Mouse (Mus musculus): Measurements from ENCODE around the gene Entpd6.

Gene Entpd6

DNA sequence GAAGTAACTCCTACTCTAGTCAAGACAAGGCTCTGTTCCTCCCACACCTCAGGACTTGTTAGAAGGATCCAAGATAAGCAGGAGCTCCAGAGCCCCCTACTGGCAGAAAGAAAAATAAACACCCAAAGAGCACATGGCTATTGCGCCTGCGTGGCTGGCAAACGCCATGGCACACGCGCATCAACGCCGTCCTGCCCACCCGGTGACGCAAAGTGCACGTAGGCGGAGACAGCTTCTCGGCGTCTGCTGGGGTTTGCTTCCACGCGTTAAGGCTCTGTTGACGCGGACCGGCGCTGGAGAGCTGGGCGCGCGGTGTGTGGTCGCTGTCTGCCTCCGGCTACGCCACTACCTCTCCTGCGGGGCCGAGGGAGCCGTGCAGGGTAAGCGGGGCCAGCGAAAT lies at the start of gene Entpd6:
Entpd6 (plus strand) TSS at position 189 of the 400 bp plus-strand sequence.
- peak; percentile 98 for DNase-seq (ENCODE audit: low read depth)

DNA sequence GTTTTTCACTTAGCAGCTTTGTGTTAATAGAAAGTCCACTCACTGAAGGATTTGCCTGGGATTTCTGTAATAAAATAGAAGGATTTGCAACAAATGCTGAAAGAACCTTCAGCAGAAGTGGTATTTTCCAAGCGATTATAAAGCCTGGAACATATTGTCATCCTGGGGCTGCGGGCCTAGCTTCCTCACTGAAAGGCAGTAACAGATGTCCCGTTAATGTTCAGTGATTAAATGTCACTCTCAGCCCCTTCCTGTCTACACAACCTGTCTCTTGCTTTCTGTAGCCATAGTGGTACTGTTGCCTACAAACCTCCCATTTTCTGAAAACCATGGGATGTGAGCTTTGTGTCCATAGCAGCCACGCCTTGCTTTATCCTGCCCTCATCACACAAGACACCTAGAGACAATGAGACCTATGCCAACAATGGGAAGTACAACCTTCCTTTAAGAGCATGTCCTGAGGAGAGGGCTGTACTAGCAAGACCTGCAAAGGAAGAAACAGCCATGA lies 36.6 kb upstream of the Entpd6 start:
- no peak for DNase-seq (ENCODE audit: low read depth)

DNA sequence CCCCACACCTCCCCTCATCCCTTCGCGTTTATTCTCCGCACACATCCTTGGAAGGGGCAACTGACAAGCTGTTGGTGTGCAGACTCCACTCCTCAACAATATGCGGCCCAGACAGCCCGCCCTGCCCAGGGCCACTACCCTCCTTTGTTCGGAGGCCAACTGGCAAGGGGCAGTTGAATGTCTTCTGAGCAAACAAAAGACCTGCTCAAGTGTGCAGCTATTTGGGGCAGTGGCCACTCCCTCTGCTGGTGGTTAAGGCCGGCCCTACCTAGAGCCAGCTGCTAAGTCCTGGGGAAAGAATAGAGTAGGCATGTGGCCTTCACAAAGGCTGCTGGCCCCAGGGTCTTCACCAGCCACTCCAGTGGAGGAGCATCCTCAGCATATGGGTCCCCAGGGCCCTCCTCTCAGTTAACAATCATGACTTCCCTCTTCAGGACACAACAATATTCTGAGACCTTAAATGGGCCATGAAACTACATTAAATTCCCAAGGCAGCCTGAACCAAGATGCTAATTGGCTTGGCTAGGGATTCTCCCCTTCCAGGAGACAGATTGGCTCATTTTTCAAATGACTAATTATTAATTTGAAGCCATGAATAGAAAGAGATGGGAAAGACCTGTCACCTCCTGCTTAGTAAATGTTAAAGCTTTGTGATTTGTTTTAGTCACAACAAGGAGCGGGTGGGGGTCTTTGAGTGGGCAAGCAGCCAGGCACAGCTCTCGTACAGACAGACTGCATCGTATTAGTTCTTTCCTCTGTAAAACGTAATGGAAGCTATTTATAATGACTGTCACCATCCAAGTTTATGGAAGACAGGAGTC lies 12.9 kb upstream of the Entpd6 start:
- DNase-seq (ENCODE audit: low read depth): no peak

DNA sequence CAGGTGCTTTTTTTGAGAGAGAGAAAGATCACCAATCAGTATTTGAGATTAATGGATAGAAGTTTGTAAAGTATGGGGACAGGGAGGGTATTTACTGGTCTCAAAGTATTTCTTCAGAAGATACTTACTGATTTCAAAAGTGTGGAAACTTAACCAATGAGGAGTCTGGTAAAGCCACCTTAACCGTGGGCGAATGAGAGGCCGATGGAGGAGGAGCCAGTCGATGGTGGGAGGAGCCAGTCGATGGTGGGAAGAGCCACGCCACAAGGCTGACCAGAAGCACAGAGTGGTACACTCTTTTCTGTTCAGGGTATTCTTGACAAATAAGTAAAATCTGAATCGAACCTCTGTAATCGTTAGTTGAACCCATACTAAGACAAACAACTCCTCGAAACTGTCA lies 11.0 kb upstream of the Entpd6 start:
- no peak for DNase-seq (ENCODE audit: low read depth)

DNA sequence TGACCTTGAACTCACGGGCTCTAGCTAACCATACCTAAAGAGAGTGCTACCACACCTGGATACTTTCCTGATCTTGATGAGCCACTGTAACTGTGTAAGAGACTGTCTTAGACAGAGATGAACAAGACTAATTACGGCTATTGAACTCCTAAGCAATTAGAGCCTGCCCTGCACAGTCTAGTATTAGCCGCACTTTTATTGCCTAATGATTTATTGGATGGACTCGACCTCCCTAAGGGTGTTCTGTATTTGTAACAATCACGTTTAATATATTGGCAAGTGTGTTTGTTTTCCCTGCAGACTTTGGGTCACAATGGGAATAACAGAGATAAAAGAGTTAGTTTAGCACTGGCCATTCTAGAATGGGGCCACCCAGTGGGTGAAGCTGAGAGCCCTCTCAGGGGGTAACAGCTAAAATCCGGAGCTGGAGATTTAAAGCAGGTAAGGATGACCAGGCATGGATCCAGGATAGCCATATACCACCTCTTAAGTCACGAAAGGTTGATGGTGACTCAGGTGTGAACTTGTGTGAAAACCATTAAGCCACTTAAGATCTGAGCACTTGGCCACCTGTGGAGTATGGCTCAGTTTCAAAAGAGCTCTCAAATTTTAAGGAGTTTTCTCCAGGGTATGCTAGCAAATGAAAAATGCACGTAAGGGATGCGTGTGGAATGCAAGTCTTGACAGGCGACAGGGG lies 8.5 kb upstream of the Entpd6 start:
- no peak for DNase-seq (ENCODE audit: low read depth)

DNA sequence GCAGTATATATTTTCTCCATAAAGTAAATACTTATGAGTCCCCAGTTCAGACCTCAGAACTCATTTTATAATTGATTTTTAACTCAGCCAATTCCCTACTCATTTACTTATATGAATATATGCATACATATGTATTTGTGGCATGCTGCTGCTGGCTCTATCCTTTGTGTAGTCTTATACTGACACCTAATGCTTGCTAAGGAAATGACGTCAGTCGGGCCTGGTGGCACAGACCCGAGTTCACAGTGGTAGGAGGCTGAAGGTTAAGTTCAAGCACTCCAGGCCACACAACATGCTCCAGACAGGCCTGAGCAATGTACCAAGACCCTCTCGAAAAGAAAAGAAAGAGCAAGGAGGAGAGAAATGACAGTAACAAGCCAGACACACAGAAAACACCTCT lies 7.4 kb upstream of the Entpd6 start:
- DNase-seq (ENCODE audit: low read depth): peak; percentile 30

DNA sequence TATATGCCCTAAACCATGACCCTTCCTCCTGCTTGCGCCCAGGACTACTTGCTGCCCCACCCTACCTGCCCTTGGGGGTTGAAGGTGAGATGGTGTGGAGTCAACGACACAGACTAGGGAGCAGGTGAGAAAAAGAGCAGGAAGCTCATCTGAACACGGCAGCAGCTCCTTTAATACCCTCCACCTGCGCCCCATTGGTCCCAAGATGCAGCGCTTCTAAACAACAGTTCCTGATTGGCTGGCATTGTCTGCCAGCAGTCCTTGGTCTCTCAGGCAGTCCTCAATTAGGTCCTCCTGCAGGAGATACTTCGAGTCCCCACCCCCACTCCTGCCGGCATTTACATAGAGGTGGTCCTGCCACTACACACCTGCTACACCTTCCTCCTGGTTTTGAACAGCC lies 3.8 kb upstream of the Entpd6 start:
- DNase-seq (ENCODE audit: low read depth): no peak

DNA sequence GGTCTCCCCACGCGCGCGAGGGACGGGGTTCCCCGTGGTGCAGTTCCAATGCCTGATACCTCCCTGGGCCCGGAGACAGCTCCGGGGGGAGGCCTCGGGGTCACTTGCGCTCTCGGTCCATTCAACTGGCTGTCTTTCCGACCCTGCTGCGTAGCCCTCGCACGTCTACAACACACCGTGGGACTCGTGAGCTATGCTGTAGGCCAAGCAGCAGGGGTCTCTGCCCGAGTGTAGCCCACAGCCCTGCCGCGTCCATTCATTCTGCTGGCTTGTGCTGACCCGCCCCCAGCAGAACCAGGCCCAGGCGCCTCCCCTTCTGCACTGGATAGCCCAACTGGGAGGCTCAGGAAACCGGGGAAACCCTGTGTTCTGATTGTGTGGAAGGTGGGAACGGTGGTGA lies 441 bp downstream of the Entpd6 start:
- peak; percentile 62 for DNase-seq (ENCODE audit: low read depth)

DNA sequence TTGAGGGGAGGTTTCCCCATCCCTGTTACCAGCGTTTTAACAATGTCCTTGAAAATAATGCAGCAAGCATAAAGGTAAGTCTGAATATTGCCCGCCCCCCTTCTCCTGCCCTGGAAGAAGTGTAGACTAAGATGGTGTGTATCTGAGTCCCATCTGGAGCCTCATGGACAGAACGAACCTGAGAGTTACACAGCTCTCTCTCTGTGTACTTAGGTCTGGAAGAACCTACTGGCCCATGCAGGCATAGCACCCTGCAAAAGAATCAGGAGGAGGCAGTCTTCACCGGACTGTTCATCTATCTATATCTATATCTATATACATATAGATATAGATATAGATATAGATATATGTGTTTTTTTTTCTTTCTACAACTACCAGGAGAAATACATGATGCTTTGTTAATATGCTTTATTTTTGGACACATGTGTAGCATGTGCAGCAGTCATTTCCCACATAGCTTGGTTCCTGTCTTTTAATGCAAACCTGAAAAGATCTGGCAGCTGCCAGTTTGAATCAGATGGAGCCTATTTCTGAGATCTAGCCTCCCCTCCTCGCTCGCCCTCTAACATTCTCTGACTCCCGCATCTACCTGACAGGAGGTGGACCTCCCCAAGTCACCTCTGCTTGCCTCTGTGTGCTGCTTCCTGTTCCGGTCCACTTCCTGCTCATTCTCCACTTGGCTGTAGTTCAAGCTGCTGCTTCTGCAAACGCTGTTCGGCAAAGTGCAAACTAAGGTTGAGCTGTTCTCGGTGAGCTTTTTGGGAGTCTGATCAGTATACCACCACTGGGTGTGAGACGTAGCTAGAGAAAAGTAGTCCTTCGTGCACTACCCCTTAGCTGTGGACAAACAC lies 1.5 kb downstream of the Entpd6 start:
- DNase-seq (ENCODE audit: low read depth): peak; percentile 41

DNA sequence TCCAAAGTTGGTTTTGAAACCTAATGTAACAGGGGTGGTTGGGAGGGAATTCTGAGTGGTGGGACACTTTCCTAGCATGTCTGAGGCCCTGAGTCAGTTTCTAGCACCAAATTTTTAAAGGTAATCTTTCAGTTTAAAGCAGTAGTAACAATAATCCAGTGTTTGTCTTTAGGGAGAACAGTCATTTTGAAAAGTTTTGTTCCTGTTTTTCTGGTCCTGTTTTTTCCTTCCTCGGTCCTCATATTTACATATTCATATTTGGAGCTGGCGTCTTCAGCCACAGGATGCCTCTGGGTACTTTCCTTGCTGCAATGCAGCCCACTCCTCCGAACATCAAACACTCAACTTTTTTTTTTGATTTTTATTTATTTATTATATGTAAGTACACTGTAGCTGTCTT lies 6.2 kb downstream of the Entpd6 start:
- DNase-seq (ENCODE audit: low read depth): no peak

DNA sequence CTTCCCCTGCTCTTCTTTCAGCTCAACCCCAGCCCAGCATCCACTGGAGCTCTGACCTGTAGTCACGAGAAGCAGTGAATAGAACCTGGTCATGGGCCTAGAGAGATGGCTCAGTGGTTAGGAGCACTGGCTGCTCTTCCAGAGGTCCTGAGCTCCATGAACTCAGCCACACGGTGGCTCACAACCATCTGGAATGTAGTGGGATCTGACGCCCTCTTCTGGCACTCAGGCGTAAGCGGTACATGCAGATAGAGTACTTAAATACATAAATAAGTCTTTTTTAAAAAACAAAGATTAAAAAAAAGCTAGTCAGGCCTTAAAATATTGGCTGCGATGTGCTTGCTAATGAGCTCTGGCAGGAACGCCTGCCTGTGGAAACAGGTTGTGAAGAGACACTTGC lies 12.6 kb downstream of the Entpd6 start:
- no peak for DNase-seq (ENCODE audit: low read depth)

DNA sequence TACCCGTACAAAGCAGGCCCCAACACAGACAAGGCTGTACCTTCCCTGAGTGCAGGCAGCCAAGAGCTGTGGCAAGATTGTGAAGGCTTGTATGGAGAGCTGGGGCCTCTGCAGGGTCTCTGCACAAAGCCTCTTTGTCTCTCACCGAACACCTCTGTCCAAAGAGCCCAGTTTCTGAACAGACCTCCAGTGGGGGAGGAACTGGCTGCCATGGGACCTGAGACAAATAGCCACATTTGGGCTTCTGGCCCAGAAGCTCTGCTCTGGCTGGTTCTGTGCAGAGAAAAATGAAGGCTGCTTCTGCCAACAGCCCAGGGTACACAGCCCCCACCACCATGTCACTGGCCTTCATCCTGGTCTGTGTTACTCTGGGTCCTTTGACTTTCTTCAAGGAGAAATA lies 16.8 kb downstream of the Entpd6 start:
- DNase-seq (ENCODE audit: low read depth): no peak

DNA sequence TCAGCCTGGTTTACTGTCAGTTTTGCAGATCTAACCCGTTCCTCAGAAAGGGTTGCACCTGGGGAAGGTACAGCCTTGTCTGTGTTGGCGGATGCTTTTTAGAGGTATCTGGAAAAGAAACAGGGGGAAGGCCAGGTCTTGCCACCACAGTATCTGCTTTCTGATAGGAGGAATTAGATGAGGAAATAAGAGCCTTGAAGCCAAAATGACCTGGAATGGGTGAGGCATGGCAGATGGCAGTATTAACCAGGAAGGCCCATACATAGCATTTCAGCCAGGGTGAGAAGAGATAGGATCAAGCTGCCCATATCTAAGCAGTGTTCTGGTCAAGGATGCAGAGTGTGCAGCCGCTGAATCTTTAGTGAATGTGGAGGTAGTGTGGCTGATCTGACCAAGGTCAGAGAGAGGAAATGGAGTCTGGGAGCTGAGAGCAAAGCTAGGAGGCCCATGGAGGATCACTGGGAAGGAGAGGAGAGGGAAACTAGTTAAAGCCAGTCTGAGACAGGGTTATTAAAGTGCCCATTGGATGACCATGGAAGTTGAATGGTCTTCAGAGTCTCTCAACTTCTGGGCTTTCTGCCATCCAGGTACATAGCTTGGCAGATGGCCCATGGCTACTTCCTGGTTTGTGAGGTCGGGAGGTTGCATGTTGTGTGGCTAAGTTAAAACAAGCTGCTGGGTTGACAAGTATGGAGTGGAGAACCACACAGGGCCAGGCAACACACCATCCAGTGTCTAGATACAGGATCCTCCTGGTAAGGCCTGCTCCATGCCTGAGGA lies 17.4 kb downstream of the Entpd6 start:
- DNase-seq (ENCODE audit: low read depth): no peak

DNA sequence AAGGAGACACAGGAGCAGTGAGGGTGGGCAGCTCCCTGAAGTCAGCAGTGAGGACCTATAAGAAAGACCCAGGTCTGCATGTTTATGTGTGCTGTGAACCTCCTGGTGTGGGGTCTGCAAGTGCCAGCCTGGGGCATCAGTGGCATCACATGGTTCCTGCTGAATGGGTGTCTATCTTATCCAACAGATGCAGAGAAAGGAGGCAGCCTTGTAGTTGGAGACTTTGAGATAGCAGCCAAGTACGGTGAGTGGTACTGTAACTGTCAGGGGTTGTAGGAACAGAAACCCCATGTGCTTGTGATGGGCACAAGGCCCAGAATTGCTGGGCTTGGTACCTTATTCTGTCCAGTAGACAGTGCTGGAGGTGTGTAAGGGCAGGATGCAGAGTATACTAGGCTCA lies 19.8 kb downstream of the Entpd6 start:
- DNase-seq (ENCODE audit: low read depth): no peak

DNA sequence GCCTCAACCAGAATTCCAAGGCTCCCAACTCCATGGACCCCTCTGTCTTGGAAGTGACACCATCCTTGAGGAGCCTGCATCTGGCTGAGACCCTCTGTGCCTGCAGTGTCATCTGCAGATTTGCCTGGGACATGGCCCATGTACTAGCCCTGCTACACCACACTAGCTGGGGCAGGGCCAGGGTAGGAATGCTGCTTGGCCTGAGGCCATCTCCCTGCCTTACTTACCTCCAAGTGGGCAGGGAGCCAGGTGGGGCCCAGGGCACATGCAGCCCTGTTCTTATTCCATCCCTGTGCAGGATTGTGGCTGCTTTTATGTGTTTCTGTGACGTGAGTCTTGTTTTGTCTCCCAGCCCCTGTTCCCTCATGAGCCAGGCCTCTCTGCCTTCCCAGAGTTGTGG lies 21.9 kb downstream of the Entpd6 start:
- peak; percentile 72 for DNase-seq (ENCODE audit: low read depth)

DNA sequence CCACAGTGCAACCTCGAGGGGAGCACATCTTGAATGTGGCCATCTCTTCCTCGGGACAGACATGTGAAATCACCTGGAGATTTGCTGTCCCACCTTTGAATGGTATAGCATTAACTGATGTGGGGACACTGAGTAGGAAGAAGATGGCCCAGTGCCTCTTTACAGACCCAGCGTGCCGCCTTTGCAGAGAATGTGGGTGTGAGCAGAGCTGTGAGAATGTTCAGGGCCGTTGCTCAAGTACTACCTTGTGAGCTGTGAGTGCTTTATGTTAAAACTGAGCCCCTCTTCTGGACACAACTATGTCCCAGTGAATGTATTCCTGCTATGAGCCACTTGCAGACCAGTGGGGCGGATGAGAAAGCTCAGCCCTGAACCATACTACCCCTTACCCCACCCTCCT lies 22.3 kb downstream of the Entpd6 start:
- no peak for DNase-seq (ENCODE audit: low read depth)

DNA sequence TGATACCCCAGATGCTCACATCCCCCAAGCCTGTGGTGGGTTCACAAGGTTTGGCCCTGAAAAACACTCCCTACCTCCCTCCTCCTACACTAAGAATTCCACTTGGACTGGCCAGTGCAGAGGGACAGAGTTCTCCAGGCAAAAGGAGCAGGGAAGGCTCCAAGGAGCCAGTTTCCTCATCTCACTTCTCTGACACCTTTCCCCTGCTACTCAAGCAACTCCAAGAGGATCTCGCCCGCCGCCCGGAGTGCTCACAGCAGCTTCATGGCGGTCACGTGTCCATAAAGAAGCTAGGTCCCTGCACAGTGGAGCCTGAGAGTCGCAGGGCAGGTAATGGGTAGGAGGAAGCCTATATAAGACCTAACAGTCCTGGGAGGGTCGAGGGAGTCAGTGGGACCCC lies 23.2 kb downstream of the Entpd6 start:
- no peak for DNase-seq (ENCODE audit: low read depth)

DNA sequence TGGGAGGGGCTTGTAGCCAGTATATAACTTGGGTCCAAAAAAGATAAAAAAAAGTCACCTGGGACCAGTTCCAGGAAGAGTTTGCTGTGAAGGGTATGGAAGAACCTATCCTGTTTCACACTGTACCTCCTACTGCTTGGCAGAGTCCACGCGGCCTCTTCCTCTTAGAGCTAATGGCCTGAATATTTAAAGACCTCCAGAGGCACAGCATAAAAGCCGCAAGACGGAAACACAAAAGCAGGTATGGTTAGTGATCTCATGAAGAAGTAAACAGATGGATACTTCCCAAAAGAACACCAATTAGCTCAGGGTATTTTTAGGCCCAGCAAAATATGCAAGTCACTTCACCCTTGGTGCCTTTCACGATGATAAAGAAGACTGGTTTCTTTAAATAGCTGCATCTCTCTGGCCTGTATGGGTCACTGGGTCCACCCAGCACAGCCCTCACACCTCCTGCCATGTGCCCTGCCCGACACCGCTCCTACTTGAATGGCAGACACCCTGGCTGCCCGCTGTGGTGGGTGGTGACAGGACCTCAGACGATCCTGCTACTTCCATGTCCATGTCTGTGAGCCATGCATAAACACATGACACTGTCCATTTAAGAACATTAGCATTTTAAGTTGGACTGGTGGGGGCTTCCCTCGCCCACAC lies 23.8 kb downstream of the Entpd6 start:
- no peak for DNase-seq (ENCODE audit: low read depth)

DNA sequence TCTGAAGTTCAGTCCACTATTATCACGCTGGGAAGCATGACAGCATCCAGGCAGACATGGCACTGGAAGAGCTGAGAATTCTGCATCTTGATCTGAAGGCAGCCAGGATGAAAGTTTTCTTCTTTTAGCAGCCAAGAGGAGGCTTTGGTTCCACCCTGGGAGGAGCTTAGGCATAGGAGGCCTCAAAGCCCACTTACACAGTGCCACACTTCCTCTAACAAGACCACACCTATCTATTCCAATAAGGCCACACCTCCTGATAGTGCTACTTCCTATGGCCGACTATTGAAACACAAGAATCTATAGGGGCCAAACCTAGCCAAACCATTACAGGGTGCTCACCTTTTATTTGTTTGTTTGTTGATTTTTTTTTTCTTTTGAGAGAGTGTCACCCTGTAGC lies 34.0 kb downstream of the Entpd6 start:
- DNase-seq (ENCODE audit: low read depth): no peak

DNA sequence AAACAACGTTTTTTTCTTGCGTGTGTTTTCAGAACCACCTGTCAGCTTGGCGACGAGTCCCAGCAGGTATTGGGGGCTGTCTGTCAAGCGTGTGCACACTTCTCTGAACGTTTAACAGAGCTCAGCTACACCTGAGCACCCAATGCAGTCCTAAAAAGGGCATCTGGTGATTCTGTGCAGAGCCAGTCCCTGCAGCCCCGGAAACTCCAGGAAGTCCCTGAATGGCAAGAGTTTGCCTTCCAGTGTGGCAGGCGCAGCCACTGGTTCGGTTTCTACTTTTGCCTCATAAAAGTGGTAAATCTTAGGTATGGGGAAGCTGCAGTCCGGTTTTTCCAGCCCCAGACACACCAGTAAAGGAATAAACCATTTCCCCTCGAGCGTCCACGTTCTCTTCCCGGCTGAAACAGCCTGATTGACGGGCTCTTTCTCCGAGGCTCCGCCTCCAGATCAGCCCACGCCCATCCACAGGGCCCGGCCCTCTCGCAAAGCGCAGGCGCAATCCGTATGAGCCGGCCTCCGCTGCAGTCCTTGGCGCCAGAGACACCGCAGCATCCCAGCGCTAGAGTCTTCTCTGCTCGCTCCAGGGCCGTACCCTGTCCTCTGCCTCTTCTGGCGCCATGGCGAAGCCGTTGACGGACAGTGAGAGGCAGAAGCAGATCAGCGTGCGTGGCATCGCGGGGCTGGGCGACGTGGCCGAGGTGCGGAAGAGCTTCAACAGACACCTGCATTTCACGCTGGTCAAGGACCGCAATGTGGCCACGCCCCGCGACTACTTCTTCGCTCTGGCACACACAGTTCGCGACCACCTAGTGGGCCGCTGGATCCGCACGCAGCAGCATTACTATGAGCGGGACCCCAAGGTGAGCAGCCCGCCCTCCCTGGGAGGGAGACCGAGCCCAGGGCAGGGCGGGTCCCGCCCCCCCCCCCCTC lies 37.7 kb downstream of the Entpd6 start, which contains the start of gene Pygb:
Pygb (plus strand) TSS at position 485 of the 930 bp plus-strand sequence.
- DNase-seq (ENCODE audit: low read depth): peak; percentile 94

Measured in NIH3T3 (cell line).